Comparison of ENCODE assay signal across 30 mouse cellular contexts in the genomic region with DNA sequence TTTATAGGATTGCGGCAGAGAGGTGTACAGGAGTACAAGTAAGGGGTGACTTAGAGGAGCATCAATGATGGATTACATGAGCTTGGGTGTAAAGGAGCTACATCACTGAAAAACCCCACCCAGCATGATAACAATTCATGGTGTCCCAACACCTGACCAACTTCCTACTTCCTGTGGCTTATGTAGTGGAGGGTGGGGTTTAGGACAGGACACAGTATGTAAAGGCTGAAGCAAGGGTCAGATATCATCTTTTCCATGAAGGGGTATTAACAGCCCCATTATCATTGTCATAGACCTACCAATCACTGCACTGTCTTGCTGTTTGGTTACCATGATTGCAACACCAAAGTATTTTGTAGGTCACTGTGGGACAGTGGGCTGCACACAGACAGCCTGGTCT.
"Had no signal": no experiment of that assay in that cellular context is flagged by ENCODE, and none has a peak within 500 bp of the region (broad histone marks: within the 10 kb centered on the region; RNA-seq: fewer than 3 reads in every experiment).

No protein-coding gene starts in this region.

- H3K9ac ChIP-seq: limb, embryonic 12.5 days; limb, embryonic 13.5 days; limb, embryonic 15.5 days; liver, embryonic 12.5 days; liver, embryonic 13.5 days; liver, embryonic 14.5 days; liver, embryonic 15.5 days; lung, embryonic 14.5 days; lung, embryonic 15.5 days; midbrain, embryonic 12.5 days; midbrain, embryonic 13.5 days; neural tube, embryonic 12.5 days; neural tube, embryonic 13.5 days had no signal

- ATAC-seq: liver, embryonic 12.5 days; lung, postnatal 0 days; midbrain, embryonic 13.5 days; midbrain, embryonic 16.5 days had no signal

- H3K4me3 ChIP-seq: left cerebral cortex, adult 2 months; limb, embryonic 10.5 days; limb, embryonic 12.5 days; limb, embryonic 13.5 days; limb, embryonic 15.5 days; liver, embryonic 12.5 days; liver, embryonic 13.5 days; liver, embryonic 15.5 days; lung, embryonic 15.5 days; megakaryocyte, embryonic 14.5 days; midbrain, embryonic 12.5 days; midbrain, embryonic 13.5 days; myocyte; neural tube, embryonic 12.5 days; neural tube, embryonic 13.5 days had no signal

- H3K27ac ChIP-seq: left cerebral cortex, adult 2 months; limb, embryonic 10.5 days; limb, embryonic 12.5 days; limb, embryonic 13.5 days; limb, embryonic 15.5 days; liver, embryonic 12.5 days; liver, embryonic 13.5 days; liver, embryonic 14.5 days; liver, embryonic 15.5 days; lung, embryonic 15.5 days; macrophage; midbrain, embryonic 12.5 days; midbrain, embryonic 13.5 days; neural tube, embryonic 12.5 days; neural tube, embryonic 13.5 days had no signal

- H3K4me1 ChIP-seq: limb, embryonic 10.5 days; limb, embryonic 12.5 days; limb, embryonic 13.5 days; limb, embryonic 15.5 days; liver, embryonic 12.5 days; liver, embryonic 13.5 days; liver, embryonic 15.5 days; lung, embryonic 15.5 days; megakaryocyte, embryonic 14.5 days; midbrain, embryonic 12.5 days; midbrain, embryonic 13.5 days; neural tube, embryonic 12.5 days; neural tube, embryonic 13.5 days had no signal

- H3K9me3 ChIP-seq: limb, embryonic 15.5 days; liver, embryonic 13.5 days; liver, embryonic 15.5 days; lung, embryonic 15.5 days had no signal

- H3K27me3 ChIP-seq: limb, embryonic 12.5 days; limb, embryonic 13.5 days; limb, embryonic 15.5 days; liver, embryonic 12.5 days; liver, embryonic 13.5 days; liver, embryonic 15.5 days; lung, embryonic 15.5 days; megakaryocyte, embryonic 14.5 days; midbrain, embryonic 12.5 days; midbrain, embryonic 13.5 days; neural tube, embryonic 12.5 days; neural tube, embryonic 13.5 days had no signal

- H3K36me3 ChIP-seq: limb, embryonic 10.5 days; limb, embryonic 12.5 days; limb, embryonic 13.5 days; limb, embryonic 15.5 days; liver, embryonic 12.5 days; liver, embryonic 13.5 days; liver, embryonic 15.5 days; lung, embryonic 15.5 days; midbrain, embryonic 12.5 days; midbrain, embryonic 13.5 days; neural tube, embryonic 12.5 days; neural tube, embryonic 13.5 days had no signal

- H3K4me2 ChIP-seq: limb, embryonic 12.5 days; limb, embryonic 13.5 days; limb, embryonic 15.5 days; liver, embryonic 11.5 days; liver, embryonic 12.5 days; liver, embryonic 13.5 days; liver, embryonic 15.5 days; lung, embryonic 14.5 days; lung, embryonic 15.5 days; midbrain, embryonic 11.5 days; midbrain, embryonic 12.5 days; midbrain, embryonic 13.5 days; neural tube, embryonic 12.5 days; neural tube, embryonic 13.5 days had no signal

- DNase-seq: left cerebral cortex, postnatal 4 days; liver; liver, embryonic 13.5 days; lung, adult 18-20 months; lung, adult 2 months; lung, embryonic 14.5 days; lung, postnatal 10 days; lung, postnatal 14 days; lung, postnatal 36 days; lung, postnatal 4 days had no signal
